8 mouse cellular contexts compared by ENCODE assay signal in the genomic region with DNA sequence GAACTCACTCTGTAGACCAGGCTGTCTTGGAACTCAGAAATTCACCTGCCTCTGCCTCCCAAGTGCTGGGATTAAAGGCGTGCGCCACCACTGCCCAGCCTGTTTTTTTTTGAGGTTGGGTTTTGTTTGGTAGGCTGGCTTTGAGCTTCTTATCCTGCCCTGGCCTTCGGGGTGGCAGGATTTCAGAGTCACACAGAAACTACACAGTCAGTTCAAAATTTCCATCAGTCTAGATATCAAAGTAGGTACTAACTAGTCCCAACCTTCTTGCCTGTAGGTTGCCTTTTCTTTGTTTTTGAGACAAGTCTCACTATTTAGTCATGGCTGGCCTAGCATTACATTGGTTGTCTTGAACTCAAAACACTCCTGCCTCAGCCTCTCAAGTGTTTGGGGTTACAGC. TPM values are rescaled to one million over a fixed set of nuclear protein-coding genes. Genes with fewer than 3 reads are reported as not detected.
DNase-seq lines count a peak whose midpoint lies in the region; ATAC-seq lines count a peak whose summit lies in the region.

No protein-coding gene starts in this region.

- intact Hi-C loops in heart, postnatal 36 days (cut with DNase I), result loop anchor here (5.0 kb wide), 1 partner anchor 88 kb away; the partner anchor contains the start of genes Ccdc58 and Fam162a

- H3K27me3 ChIP-seq in heart, embryonic 13.5 days (replicated peaks), result no peaks in the 10 kb centered on the region
- H3K27me3 ChIP-seq in hindbrain, embryonic 12.5 days, result no peaks in the 10 kb centered on the region
- H3K27me3 ChIP-seq in midbrain, embryonic 14.5 days (ENCODE audit: control insufficient read depth, insufficient read depth, low read length), result peaks cover 4% of the 10 kb centered on the region

- peak overlapping the region; percentile 84 for H3K4me2 ChIP-seq in heart, embryonic 13.5 days
- H3K4me2 ChIP-seq in hindbrain, embryonic 12.5 days (replicated peaks), result peak overlapping the region; percentile 69
- H3K4me2 ChIP-seq in midbrain, embryonic 14.5 days (ENCODE audit: low read length), result peak overlapping the region; percentile 79

- no peak for ATAC-seq in heart, embryonic 13.5 days (ENCODE audit: extremely low read depth, insufficient number of reproducible peaks, low FRiP score, low TSS enrichment)
- no peak for ATAC-seq in hindbrain, embryonic 12.5 days (ENCODE audit: low FRiP score)
- ATAC-seq in midbrain, embryonic 14.5 days (ENCODE audit: low FRiP score, low TSS enrichment), result no peak

- peak overlapping the region; percentile 94 for H3K9ac ChIP-seq in heart, embryonic 13.5 days
- H3K9ac ChIP-seq in hindbrain, embryonic 12.5 days, result no peak overlapping the region
- no peak overlapping the region for H3K9ac ChIP-seq in midbrain, embryonic 14.5 days (replicated peaks; ENCODE audit: low read length)

- 0 out of 2 replicates have a peak, but pooled peaks cover 1% of the 10 kb centered on the region for H3K36me3 ChIP-seq in heart, embryonic 13.5 days
- no peaks in the 10 kb centered on the region for H3K36me3 ChIP-seq in hindbrain, embryonic 12.5 days
- H3K36me3 ChIP-seq in midbrain, embryonic 14.5 days (ENCODE audit: control insufficient read depth, insufficient read depth, low read length), result no peaks in the 10 kb centered on the region

- H3K4me3 ChIP-seq in heart, embryonic 13.5 days, result peak overlapping the region; percentile 83
- H3K4me3 ChIP-seq in hindbrain, embryonic 12.5 days, result peak overlapping the region; percentile 88
- peak overlapping the region; percentile 88 for H3K4me3 ChIP-seq in midbrain, embryonic 14.5 days (replicated peaks; ENCODE audit: low read depth, low read length)

- peak overlapping the region; percentile 100 for H3K27ac ChIP-seq in heart, embryonic 13.5 days (replicated peaks)
- H3K27ac ChIP-seq in hindbrain, embryonic 12.5 days, result no peak overlapping the region
- H3K27ac ChIP-seq in midbrain, embryonic 14.5 days (replicated peaks; ENCODE audit: low read depth, low read length), result no peak overlapping the region

- 42% methylated on average over 3 of the region's 3 CpGs for WGBS in heart, embryonic 13.5 days
- WGBS in hindbrain, embryonic 12.5 days, result 69% methylated on average over 3 of the region's 3 CpGs
- WGBS in midbrain, embryonic 14.5 days, result 61% methylated on average over 3 of the region's 3 CpGs

- DNase-seq in heart, postnatal 36 days, result no peak
- peak; percentile 29 for DNase-seq in R1 (ENCODE audit: low read depth, low spot score)
- DNase-seq in midbrain, embryonic 14.5 days, result no peak
- no peak for DNase-seq in layer of hippocampus, adult 8-10 months (ENCODE audit: low spot score in 2 of 2)
- no peak for DNase-seq in cerebellum, adult 18-20 months
- DNase-seq in cerebellum, adult 11-12 months, result no peak

- H3K4me1 ChIP-seq in heart, embryonic 13.5 days, result peaks cover 33% of the 10 kb centered on the region
- peaks cover 9% of the 10 kb centered on the region for H3K4me1 ChIP-seq in hindbrain, embryonic 12.5 days
- peaks cover 7% of the 10 kb centered on the region for H3K4me1 ChIP-seq in midbrain, embryonic 14.5 days (ENCODE audit: control insufficient read depth, insufficient read depth, low read length)

- H3K9me3 ChIP-seq in heart, embryonic 13.5 days, result 0 out of 2 replicates have a peak, but pooled peaks cover 3% of the 10 kb centered on the region
- H3K9me3 ChIP-seq in hindbrain, embryonic 12.5 days (replicated peaks), result no peaks in the 10 kb centered on the region
- H3K9me3 ChIP-seq in midbrain, embryonic 14.5 days (ENCODE audit: control insufficient read depth, low read length), result peaks cover 4% of the 10 kb centered on the region; the same call in 1 of the 2 replicates

RNA-seq across cellular contexts. Expression of gene Kpna1, which starts 5.9 kb away (rescaled TPM):
- 39.8 and 41.4 TPM in 2 replicates for polyA plus RNA-seq in heart, embryonic 13.5 days (2015; fragmentation: Nextera tagmentation; extraction: Ambion mirVana)
- 100 to 1,000 TPM; 121 to 128 TPM for total RNA-seq in heart, postnatal 36 days (2021)
- 84.0 and 86.8 TPM in 2 replicates for polyA plus RNA-seq in hindbrain, embryonic 12.5 days (2016; fragmentation: Nextera tagmentation; extraction: Ambion mirVana)
- 73.4 and 104 TPM in 2 replicates for polyA plus RNA-seq in midbrain, embryonic 14.5 days (2014; fragmentation: Nextera tagmentation; extraction: Ambion mirVana)
- 100 to 1,000 TPM; 110 to 152 (median 124) TPM for total RNA-seq in layer of hippocampus, adult 8-10 months (2022)

RNA-seq across cellular contexts. Expression of gene Dtx3l, which starts 45.5 kb away (rescaled TPM):
- polyA plus RNA-seq in heart, embryonic 13.5 days (2015; fragmentation: Nextera tagmentation; extraction: Ambion mirVana), result 4.5 and 4.6 TPM in 2 replicates
- total RNA-seq in heart, postnatal 36 days (2021), result 10 to 100 TPM in 1 of 2 experiments, 1 to 10 TPM in 1; 9.8 to 12.6 TPM
- polyA plus RNA-seq in hindbrain, embryonic 12.5 days (2016; fragmentation: Nextera tagmentation; extraction: Ambion mirVana), result 2.0 and 2.3 TPM in 2 replicates
- polyA plus RNA-seq in midbrain, embryonic 14.5 days (2014; fragmentation: Nextera tagmentation; extraction: Ambion mirVana), result 0.55 and 2.8 TPM in 2 replicates
- 1 to 10 TPM; 4.5 to 7.6 (median 6.3) TPM for total RNA-seq in layer of hippocampus, adult 8-10 months (2022)

RNA-seq across cellular contexts. Expression of gene Parp9, which starts 46.2 kb away (rescaled TPM):
- 6.7 and 6.9 TPM in 2 replicates for polyA plus RNA-seq in heart, embryonic 13.5 days (2015; fragmentation: Nextera tagmentation; extraction: Ambion mirVana)
- total RNA-seq in heart, postnatal 36 days (2021), result 10 to 100 TPM; 11.9 to 12.8 TPM
- polyA plus RNA-seq in hindbrain, embryonic 12.5 days (2016; fragmentation: Nextera tagmentation; extraction: Ambion mirVana), result 2.3 and 2.4 TPM in 2 replicates
- 0.30 and 3.3 TPM in 2 replicates for polyA plus RNA-seq in midbrain, embryonic 14.5 days (2014; fragmentation: Nextera tagmentation; extraction: Ambion mirVana)
- total RNA-seq in layer of hippocampus, adult 8-10 months (2022), result 1 to 10 TPM; 2.8 to 9.4 (median 5.6) TPM

RNA-seq across cellular contexts. Expression of gene Wdr5b, which starts 56.5 kb away (rescaled TPM):
- polyA plus RNA-seq in heart, embryonic 13.5 days (2015; fragmentation: Nextera tagmentation; extraction: Ambion mirVana), result 6.2 and 6.7 TPM in 2 replicates
- 1 to 10 TPM; 2.7 to 3.2 TPM for total RNA-seq in heart, postnatal 36 days (2021)
- polyA plus RNA-seq in hindbrain, embryonic 12.5 days (2016; fragmentation: Nextera tagmentation; extraction: Ambion mirVana), result 12.6 and 13.2 TPM in 2 replicates
- 14.4 and 16.9 TPM in 2 replicates for polyA plus RNA-seq in midbrain, embryonic 14.5 days (2014; fragmentation: Nextera tagmentation; extraction: Ambion mirVana)
- 1 to 10 TPM; 4.4 to 6.3 (median 4.9) TPM for total RNA-seq in layer of hippocampus, adult 8-10 months (2022)
